Mouse (Mus musculus): ENCODE measurements at regions not wholly inside any gene's neighbourhood (a gene's known extent, or its start where the extent isn't known, plus 50 kb on each side); places are given as distances from the start of the nearest gene placed in this dataset.

DNA sequence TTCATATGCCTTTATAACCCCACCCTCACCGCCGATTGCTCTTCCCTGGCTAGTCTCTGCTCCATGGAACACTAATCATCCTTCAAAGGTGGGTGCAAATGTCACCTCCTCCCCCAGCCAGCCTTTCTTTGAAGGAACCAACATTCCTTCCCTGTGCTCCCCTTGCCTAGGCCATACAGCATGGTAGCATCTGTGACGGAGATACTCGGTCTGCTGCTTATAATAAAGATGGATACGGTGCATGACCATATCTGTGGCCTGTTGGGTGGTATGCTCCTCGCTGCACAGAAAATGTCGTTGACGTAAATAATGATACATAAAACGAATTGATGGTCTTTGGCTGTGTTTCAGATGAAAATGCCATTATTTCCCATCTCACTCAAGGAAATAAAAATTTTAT, 386.4 kb upstream of the Prickle1 start:
- in situ Hi-C loops (cut with MseI, MboI): no loop called here

- in situ Hi-C loops (cut with MseI, MboI): no loop called here
These were observed 381.8 kb upstream of the Prickle1 start for GRCm38 (mm10) chr15:93977494-93977893.

- in situ Hi-C loops (cut with MseI, MboI): no loop called here
These were observed 379.0 kb upstream of the Prickle1 start for GRCm38 (mm10) chr15:93974727-93975126.

DNA sequence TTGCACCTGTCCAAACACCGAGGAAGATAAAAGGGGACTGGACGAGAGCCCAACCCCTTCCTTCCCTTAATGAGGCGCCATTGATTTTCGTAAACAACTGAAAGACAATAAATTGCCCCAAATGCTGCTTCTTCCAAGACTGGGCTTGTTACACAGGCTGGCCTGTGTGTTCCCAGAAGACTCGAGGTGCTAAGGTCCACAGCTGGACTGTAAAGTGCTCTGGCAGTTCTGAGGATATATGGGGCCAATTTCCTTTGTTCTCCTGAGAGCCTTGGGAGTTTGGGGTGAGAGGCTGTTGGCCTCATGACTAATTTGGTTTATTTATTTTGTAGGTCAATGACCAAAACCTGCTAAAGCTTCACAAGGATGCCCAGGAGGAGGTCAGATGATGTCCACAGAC, 377.3 kb upstream of the Prickle1 start:
- in situ Hi-C loops (cut with MseI, MboI): no loop called here

DNA sequence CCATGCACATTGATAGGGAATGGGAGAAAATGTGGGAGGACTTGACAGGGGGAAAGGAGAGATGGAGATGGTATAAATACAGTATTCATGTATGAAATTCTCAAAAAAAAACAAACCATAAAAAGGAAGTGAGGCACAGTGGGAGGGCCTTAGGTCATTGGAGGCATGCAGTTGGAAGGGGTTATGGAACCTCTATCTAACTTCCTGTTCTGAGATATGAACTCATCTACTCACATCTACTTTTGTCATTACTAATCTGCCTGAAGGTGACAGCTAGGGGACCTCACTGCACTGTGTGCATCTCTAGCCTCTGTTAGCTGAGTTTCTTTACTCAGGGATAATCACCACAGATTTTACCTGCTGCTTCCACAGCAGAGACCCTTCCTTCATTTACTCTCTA, 366.3 kb upstream of the Prickle1 start:
- in situ Hi-C loops (cut with MseI, MboI): no loop called here

- in situ Hi-C loops (cut with MseI, MboI): no loop called here
These were observed 364.2 kb upstream of the Prickle1 start for GRCm38 (mm10) chr15:93959931-93960330.

GRCm38 (mm10) chr15:93958086-93958485, 362.4 kb upstream of the Prickle1 start:
- in situ Hi-C loops (cut with MseI, MboI): no loop called here

DNA sequence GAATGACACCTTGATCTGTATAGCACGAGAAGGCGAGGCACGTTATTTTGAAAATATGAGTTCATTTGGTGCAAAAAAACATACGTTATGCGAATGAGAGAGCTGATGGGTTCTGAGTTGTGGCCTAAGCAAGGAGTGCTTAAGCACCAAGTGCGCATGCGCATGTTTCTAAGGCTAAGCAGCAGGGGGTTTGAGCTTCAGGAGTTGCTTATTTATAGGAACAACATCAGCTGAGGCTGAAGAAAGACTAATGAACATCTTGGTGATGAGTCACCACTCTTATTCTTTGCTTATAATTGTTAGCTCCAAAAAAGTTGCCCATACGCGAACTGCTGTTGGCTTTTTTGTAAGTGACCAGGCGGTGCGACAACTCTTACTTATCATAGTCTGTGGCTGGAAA, 361.1 kb upstream of the Prickle1 start:
- in situ Hi-C loops (cut with MseI, MboI): no loop called here

DNA sequence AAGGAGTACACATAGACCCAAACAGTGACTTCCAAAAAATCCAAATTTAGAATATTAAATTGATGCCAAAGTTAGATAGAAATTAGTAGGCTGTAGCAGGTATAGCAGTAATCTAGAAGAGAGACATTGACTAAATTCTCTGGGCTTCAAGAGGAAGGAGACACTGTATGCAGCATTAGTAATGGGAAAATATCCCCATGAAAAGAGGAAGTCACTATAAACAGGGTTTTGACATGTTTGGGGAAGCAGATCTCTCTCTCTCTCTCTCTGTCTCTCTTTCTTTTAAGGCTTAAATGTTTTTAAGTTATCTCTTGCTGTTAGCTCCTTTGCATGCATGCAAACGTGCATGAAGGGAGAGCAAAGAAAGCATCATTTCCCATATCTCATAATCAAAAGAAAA, 357.9 kb upstream of the Prickle1 start:
- in situ Hi-C loops (cut with MseI, MboI): no loop called here

GRCm38 (mm10) chr15:93950441-93950840, 354.8 kb upstream of the Prickle1 start:
- in situ Hi-C loops (cut with MseI, MboI): no loop called here

DNA sequence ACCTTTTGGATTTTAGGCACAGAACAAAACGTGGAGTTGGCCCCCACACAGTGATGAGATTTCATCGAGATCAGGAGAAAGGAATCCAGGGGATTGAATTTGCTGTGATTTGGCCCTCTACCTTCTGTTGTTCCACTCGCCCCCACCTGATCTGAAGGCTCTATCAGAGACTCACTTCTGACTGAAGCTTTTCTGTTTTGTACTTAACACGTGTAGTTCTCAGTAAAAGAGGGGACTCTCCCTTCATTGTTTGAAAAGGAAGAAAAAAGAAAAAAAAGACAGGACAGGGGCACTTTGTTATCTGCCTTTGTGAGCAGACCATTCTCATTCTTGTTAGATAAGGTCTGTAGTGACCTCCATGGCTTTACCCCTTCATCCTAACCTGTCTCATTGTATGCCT, 353.2 kb upstream of the Prickle1 start:
- in situ Hi-C loops (cut with MseI, MboI): no loop called here

DNA sequence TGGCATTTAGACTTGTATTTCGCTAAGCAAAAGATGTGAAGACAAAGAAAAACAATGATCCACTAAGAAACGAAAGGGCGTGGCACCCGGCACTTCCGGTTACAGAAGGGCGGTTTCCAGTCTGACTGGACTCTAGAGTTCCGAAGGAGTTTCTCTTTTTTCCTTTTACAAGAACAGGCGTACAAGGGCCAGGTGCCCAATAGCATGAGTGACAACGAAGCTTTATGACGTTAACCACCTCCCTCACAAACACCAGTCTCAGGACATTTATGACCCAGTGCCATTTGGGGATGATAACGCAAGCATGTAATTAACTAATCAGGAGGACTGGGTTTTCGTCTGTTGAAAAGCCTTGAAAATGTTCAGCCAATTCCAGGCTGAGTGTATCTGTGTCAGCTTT, 347.9 kb upstream of the Prickle1 start:
- in situ Hi-C loops (cut with MseI, MboI): no loop called here

- in situ Hi-C loops (cut with MseI, MboI): no loop called here
These were observed 337.3 kb upstream of the Prickle1 start for GRCm38 (mm10) chr15:93932971-93933496.

GRCm38 (mm10) chr15:93926842-93927241, 331.2 kb upstream of the Prickle1 start:
- in situ Hi-C loops (cut with MseI, MboI): no loop called here

DNA sequence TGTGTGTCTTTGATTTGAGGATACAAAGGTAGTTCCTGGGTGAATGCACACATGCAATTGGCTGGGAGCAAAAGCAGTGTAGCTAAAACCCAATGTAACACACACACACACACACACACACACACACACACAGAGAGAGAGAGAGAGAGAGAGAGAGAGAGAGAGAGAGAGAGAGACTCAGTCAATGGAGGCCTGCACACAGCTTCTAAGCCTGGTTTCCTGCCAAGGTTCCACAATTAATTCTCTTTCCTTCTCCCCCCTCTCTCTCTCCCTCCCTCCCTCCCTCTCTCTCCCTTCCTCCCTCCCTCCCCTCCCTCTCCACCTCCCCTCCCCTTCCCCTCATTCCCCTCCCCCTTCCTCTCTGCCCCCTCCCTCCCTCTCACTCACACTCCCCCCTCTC, 330.6 kb upstream of the Prickle1 start:
- in situ Hi-C loops (cut with MseI, MboI): no loop called here

DNA sequence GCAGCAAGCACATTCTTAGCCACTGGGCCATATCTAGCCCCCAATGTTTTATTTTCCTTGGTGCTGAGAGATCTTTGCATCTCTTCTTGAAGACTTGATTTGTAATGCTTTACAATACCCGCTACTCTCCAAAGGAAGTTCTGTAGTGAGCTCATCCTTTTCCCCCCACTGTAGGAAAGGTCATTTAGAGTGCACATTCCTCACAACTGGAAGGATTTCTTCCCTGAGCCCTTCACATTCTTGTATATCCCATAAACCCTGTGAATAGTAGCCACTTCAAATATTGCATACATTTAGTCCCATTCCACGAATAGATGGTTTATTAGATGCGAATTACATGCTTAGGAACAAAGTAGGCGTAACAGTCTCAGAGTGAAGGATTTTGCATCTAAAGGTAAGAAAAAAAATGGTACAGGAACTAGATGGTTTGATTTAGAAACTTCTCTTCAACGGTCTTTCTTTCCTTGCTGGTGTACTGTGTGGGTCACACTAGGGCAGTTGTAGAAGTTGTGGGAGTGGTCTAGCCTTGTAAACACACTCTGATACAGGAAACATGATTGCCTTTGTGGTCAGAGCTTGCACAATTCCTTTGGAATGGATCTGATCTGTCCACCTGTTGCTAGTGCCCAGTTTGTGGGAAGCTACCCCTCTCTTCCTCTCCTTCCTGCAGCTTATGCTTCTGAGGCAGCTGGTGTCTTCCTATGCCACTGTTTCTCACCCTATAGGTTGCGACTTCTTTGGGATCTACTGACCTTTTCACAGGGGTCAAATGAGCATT, 326.0 kb upstream of the Prickle1 start:
- in situ Hi-C loops (cut with MseI, MboI): no loop called here

DNA sequence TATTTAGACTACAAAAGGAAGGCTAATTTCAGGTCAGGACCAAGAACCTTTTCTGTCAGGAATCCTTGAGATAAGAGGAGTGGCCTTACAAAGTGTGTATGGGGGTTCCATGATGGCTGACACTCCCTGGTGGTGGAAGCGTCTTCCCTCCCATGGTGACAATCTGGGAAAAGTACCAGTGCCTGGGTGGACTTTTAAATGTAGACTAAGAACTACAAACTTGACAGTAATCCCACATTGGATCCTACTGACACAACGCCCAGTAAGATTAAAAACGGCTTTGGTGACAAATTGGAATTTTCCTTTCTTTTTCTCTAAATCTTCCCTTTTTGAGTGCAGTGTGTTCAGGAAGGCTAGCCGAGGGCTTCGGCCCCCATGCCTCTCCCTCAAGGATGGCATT, 325.3 kb upstream of the Prickle1 start:
- in situ Hi-C loops (cut with MseI, MboI): no loop called here

GRCm38 (mm10) chr15:93919577-93919976, 323.9 kb upstream of the Prickle1 start:
- in situ Hi-C loops (cut with MseI, MboI): no loop called here

DNA sequence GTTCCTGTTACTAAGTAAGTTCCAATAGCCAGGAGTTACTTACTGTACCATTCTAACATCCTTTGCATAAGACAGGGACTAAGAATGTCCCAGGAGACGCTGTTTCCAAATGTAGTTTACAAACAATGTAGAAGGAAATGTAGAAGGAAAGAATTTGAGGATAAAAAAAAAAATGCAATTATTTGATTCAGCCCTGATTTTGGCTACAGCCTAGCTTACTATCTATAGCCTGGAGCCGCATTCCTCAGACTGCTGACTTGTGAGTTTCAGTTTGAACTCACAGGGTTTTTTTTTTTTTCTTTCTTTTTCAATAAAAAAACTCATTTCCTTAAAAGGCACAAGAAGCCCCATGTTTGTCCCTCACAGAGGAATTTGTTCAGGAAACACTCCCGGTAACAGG, 321.2 kb upstream of the Prickle1 start:
- in situ Hi-C loops (cut with MseI, MboI): no loop called here

GRCm38 (mm10) chr15:93913462-93913861, 317.8 kb upstream of the Prickle1 start:
- in situ Hi-C loops (cut with MseI, MboI): no loop called here

DNA sequence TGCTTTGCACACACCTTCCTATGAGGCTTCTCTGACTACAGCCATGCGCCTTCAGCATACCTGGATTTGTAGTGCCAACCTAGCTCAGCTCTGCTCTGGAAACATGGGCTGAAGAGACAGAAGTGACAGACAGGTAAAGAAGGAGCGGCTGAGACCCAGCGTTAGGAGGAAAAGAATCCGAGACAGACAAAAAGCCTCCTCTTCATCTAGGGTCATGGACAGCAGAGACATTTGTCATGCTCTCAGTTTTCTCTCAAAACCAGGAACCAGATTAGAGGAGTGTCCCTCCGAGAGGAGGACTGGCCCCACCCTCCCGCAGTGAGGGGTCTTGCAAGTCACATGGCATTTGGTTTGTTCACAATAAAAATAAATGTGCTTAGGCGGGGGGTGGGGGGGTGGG, 317.4 kb upstream of the Prickle1 start:
- in situ Hi-C loops (cut with MseI, MboI): no loop called here

- in situ Hi-C loops (cut with MseI, MboI): no loop called here
These were observed 315.3 kb upstream of the Prickle1 start for GRCm38 (mm10) chr15:93910981-93911431.

DNA sequence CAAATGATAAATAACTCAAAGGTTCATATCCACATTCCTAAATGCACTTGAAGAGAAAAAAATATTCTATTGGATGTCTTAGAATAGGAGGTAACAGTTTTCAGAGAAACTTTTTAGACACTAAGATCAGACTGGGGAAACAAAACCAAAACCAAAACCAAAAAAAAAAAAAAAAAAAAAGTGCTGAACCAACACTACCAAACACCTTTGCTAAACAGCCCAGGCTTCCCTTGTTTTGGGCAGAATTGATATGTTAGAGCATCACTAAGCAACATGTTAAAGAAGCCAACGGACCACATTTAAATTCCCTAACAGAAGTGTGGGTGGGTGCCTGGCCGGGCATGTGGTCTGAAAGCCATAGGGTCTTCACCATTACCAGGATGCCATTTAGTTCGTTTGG, 314.5 kb upstream of the Prickle1 start:
- in situ Hi-C loops (cut with MseI, MboI): no loop called here
